Mouse (Mus musculus): ENCODE data around the gene Zfp811. TPM values are rescaled to one million over a fixed set of nuclear protein-coding genes. Genes with fewer than 3 reads are reported as not detected.

Gene Zfp811
- polyA plus RNA-seq, 1 experiment from 2014 or later = 5.4 TPM

Other genes starting within 250 kb of the Zfp811 start
- gene Cyp4f37, start 188.6 kb downstream of the Zfp811 start, polyA plus RNA-seq (2014; fragmentation: Nextera tagmentation; extraction: Ambion mirVana) = not detected in 2 replicates
- gene Cyp4f40, start 151.0 kb downstream of the Zfp811 start, polyA plus RNA-seq (2014; fragmentation: Nextera tagmentation; extraction: Ambion mirVana) = 0.13 and 0.23 TPM in 2 replicates
- gene Cyp4f15, start 124.3 kb downstream of the Zfp811 start, polyA plus RNA-seq (2014; fragmentation: Nextera tagmentation; extraction: Ambion mirVana) = 0.11 TPM in 1 of 2 replicates, not detected in the other
- 61.9 and 62.0 TPM in 2 replicates for gene Zfp871, start 21.6 kb downstream of the Zfp811 start, polyA plus RNA-seq (2014; fragmentation: Nextera tagmentation; extraction: Ambion mirVana)
- gene Zfp799, start 20.3 kb upstream of the Zfp811 start, polyA plus RNA-seq (2014; fragmentation: Nextera tagmentation; extraction: Ambion mirVana) = 20.6 and 21.4 TPM in 2 replicates
- gene Zfp870, start 81.7 kb upstream of the Zfp811 start, polyA plus RNA-seq (2014; fragmentation: Nextera tagmentation; extraction: Ambion mirVana) = 6.0 and 8.7 TPM in 2 replicates
- not detected in 2 replicates for gene Cyp4f14, start 107.4 kb upstream of the Zfp811 start, polyA plus RNA-seq (2014; fragmentation: Nextera tagmentation; extraction: Ambion mirVana)
- 12.3 and 18.8 TPM in 2 replicates for gene Cyp4f13, start 137.5 kb upstream of the Zfp811 start, polyA plus RNA-seq (2014; fragmentation: Nextera tagmentation; extraction: Ambion mirVana)
- gene Zfp472, start 155.9 kb upstream of the Zfp811 start, polyA plus RNA-seq (2014; fragmentation: Nextera tagmentation; extraction: Ambion mirVana) = 13.6 and 13.9 TPM in 2 replicates
- 13.1 and 14.2 TPM in 2 replicates for gene Zfp952, start 183.2 kb upstream of the Zfp811 start, polyA plus RNA-seq (2014; fragmentation: Nextera tagmentation; extraction: Ambion mirVana)
- gene Zfp763, start 223.5 kb upstream of the Zfp811 start, polyA plus RNA-seq (2014; fragmentation: Nextera tagmentation; extraction: Ambion mirVana) = 14.1 and 15.8 TPM in 2 replicates